Mouse (Mus musculus): ENCODE measurements around the gene St5.

DNA sequence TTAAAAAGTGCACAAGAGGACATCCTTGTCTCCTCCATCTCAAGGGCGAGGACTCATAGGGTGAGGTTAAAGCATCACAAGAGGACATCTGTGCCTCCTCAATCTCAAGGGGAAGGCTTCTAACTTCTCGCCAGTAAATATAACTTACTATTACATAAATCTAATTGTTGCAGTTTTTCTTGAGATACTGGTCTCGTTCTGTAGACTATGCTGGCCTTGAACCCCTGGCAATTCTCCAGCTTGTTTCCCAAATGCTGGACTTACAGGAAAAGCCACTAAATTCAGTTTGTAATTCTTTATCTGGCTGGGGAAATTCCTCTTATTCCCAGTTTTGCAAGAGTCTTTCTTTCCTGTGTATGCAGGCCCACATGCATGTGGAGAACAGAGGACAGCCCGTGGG is 31.4 kb upstream of the St5 start:
- TF ChIP-seq POLR2A (IDR thresholded peaks at IDR 0.05; ENCODE audit: borderline replicate concordance, extremely low read depth, low read depth, low read length) (no peak), CTCF (IDR thresholded peaks at IDR 0.05; ENCODE audit: insufficient read depth, low read length) (no peak)
